Comparison of ENCODE assay signal across 10 mouse cellular contexts in the genomic region with DNA sequence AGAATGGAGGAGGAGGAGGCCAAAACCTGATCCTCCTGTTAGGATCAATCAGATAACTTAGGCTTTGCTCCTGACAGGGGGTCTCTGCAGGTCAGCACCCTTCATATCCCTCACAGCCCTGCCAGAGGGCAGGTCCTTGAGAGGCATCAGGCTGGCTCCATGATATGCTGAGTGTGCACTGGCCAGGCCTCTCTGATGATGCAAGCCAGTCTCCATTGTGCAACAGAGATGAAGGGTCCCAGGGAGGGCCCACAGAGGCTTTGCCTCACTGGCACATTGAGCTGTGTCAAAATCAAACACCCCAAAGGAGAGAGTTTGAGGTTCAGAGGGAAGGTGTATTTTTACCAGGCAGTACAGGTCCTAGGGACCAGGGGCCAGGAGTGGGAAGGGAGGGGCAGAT. TPM values are rescaled to one million over a fixed set of nuclear protein-coding genes. Genes with fewer than 3 reads are reported as not detected.
DNase-seq lines count a peak whose midpoint lies in the region; ATAC-seq and TF ChIP-seq lines count a peak whose summit lies in the region.
"Had no signal": no experiment of that assay in that cellular context is flagged by ENCODE, and none has a peak within 500 bp of the region (broad histone marks: within the 10 kb centered on the region; RNA-seq: fewer than 3 reads in every experiment).

No protein-coding gene starts in this region.

- no peaks in the 10 kb centered on the region for H3K27me3 ChIP-seq in hindbrain, embryonic 11.5 days (ENCODE audit: control insufficient read depth, insufficient read depth, low read length)
- no peaks in the 10 kb centered on the region for H3K27me3 ChIP-seq in hindbrain, postnatal 0 days (ENCODE audit: insufficient read depth, low read length)
- no peaks in the 10 kb centered on the region for H3K27me3 ChIP-seq in intestine, embryonic 16.5 days (replicated peaks; ENCODE audit: control insufficient read depth, insufficient read depth, low read length)
- no peaks in the 10 kb centered on the region for H3K27me3 ChIP-seq in liver, embryonic 14.5 days (ENCODE audit: control insufficient read depth, insufficient read depth, low read length)

- no peaks in the 10 kb centered on the region for H3K36me3 ChIP-seq in hindbrain, embryonic 11.5 days (ENCODE audit: control insufficient read depth, insufficient read depth, low read length)
- H3K36me3 ChIP-seq in hindbrain, postnatal 0 days (ENCODE audit: insufficient read depth, low read length): no peaks in the 10 kb centered on the region
- H3K36me3 ChIP-seq in intestine, embryonic 16.5 days (ENCODE audit: control insufficient read depth, insufficient read depth, low read length): no peaks in the 10 kb centered on the region
- no peaks in the 10 kb centered on the region for H3K36me3 ChIP-seq in liver, embryonic 14.5 days (replicated peaks; ENCODE audit: control insufficient read depth, insufficient read depth, low read depth)

- H3K4me1 ChIP-seq in hindbrain, embryonic 11.5 days (replicated peaks; ENCODE audit: control insufficient read depth, insufficient read depth, low read length): no peaks in the 10 kb centered on the region
- H3K4me1 ChIP-seq in hindbrain, postnatal 0 days (ENCODE audit: insufficient read depth, low read length): no peaks in the 10 kb centered on the region
- no peaks in the 10 kb centered on the region for H3K4me1 ChIP-seq in intestine, embryonic 16.5 days (ENCODE audit: control insufficient read depth, insufficient read depth, low read length)
- peaks cover 0 to 1% of the 10 kb centered on the region in 2 experiments; a peak in 1 of 4 replicates for H3K4me1 ChIP-seq in liver, embryonic 14.5 days (replicated peaks; ENCODE audit: control insufficient read depth in 2 of 2, insufficient read depth in 2 of 2, low read length in 1 of 2)

- H3K4me3 ChIP-seq in hindbrain, embryonic 11.5 days (ENCODE audit: low read depth, low read length): no peak overlapping the region
- no peak overlapping the region for H3K4me3 ChIP-seq in hindbrain, postnatal 0 days (ENCODE audit: low read length)
- H3K4me3 ChIP-seq in intestine, embryonic 16.5 days (ENCODE audit: low read length): no peak overlapping the region
- H3K4me3 ChIP-seq in liver, embryonic 14.5 days (ENCODE audit: insufficient read depth in 1 of 2, low read depth in 2 of 2, low read length in 2 of 2): no peak overlapping the region

- 0 out of 2 replicates have a peak, but pooled peaks have one; percentile 27 for ATAC-seq in hindbrain, embryonic 11.5 days (ENCODE audit: low FRiP score)
- no peak for ATAC-seq in hindbrain, postnatal 0 days
- ATAC-seq in intestine, embryonic 16.5 days: peak; percentile 47
- ATAC-seq in liver, embryonic 14.5 days (ENCODE audit: insufficient read depth): peak; percentile 67

- no peak for TF ChIP-seq CTCF in hindbrain, postnatal 0 days (IDR thresholded peaks at IDR 0.05; ENCODE audit: low read depth)
- no peak for TF ChIP-seq CTCF in liver, embryonic 14.5 days (IDR thresholded peaks at IDR 0.05; ENCODE audit: low read depth)

- H3K27ac ChIP-seq in hindbrain, embryonic 11.5 days (ENCODE audit: low read depth, low read length): no peak overlapping the region
- H3K27ac ChIP-seq in hindbrain, postnatal 0 days: no peak overlapping the region
- H3K27ac ChIP-seq in intestine, embryonic 16.5 days (ENCODE audit: low read length): no peak overlapping the region
- no peak overlapping the region for H3K27ac ChIP-seq in liver, embryonic 14.5 days

- H3K9ac ChIP-seq in hindbrain, embryonic 11.5 days (ENCODE audit: low read depth, low read length): no peak overlapping the region
- no peak overlapping the region for H3K9ac ChIP-seq in hindbrain, postnatal 0 days (replicated peaks; ENCODE audit: low read length)
- no peak overlapping the region for H3K9ac ChIP-seq in intestine, embryonic 16.5 days (ENCODE audit: low read depth, low read length)
- no peak overlapping the region for H3K9ac ChIP-seq in liver, embryonic 14.5 days (replicated peaks)

- no peak overlapping the region for H3K4me2 ChIP-seq in hindbrain, embryonic 11.5 days (replicated peaks; ENCODE audit: low read depth, low read length)
- H3K4me2 ChIP-seq in hindbrain, postnatal 0 days (ENCODE audit: low read depth, low read length): no peak overlapping the region
- no peak overlapping the region for H3K4me2 ChIP-seq in intestine, embryonic 16.5 days (ENCODE audit: low read depth, low read length)
- no peak overlapping the region for H3K4me2 ChIP-seq in liver, embryonic 14.5 days (ENCODE audit: low read depth)
- H3K4me2 ChIP-seq: midbrain, embryonic 11.5 days had no signal

- no peaks in the 10 kb centered on the region for H3K9me3 ChIP-seq in hindbrain, embryonic 11.5 days (ENCODE audit: control insufficient read depth, low read length)
- no peaks in the 10 kb centered on the region for H3K9me3 ChIP-seq in hindbrain, postnatal 0 days (ENCODE audit: low read length)
- no peaks in the 10 kb centered on the region for H3K9me3 ChIP-seq in intestine, embryonic 16.5 days (ENCODE audit: control insufficient read depth, low read length)
- H3K9me3 ChIP-seq in liver, embryonic 14.5 days (ENCODE audit: control insufficient read depth, low read length): no peaks in the 10 kb centered on the region

- DNase-seq in hindbrain, embryonic 11.5 days (ENCODE audit: low spot score): no peak
- DNase-seq in hindbrain, postnatal 0 days (ENCODE audit: low spot score): no peak
- peak in 1 of 3 experiments; percentile 13 for DNase-seq in liver, embryonic 14.5 days (ENCODE audit: low read depth in 3 of 3, low spot score in 3 of 3)
- peak; percentile 81 for DNase-seq in lung, postnatal 36 days
- no peak for DNase-seq in kidney, postnatal 4 days
- DNase-seq in ovary, adult 18-20 months (ENCODE audit: low spot score): no peak

- TF ChIP-seq EP300 in liver, embryonic 14.5 days (IDR thresholded peaks at IDR 0.05; ENCODE audit: low read depth): no peak

RNA-seq across cellular contexts. Expression of a gene that starts 28.1 kb away (rescaled TPM):
- polyA plus RNA-seq in hindbrain, embryonic 11.5 days (2014; fragmentation: Nextera tagmentation; extraction: Ambion mirVana): 2.2 TPM in 2 replicates
- 168 and 214 TPM in 2 replicates for total RNA-seq in hindbrain, postnatal 0 days (2014; rRNA removed)
- polyA plus RNA-seq in hindbrain, postnatal 0 days (2015; fragmentation: Nextera tagmentation; extraction: Ambion mirVana): 131 and 145 TPM in 2 replicates
- polyA plus RNA-seq in intestine, embryonic 16.5 days (2015; fragmentation: Nextera tagmentation; extraction: Ambion mirVana): 27.4 and 32.7 TPM in 2 replicates
- 8.4 and 9.2 TPM in 2 replicates for polyA plus RNA-seq in liver, embryonic 14.5 days (2012; rRNA removed)
- polyA plus RNA-seq in liver, embryonic 14.5 days (2014; fragmentation: Nextera tagmentation; extraction: Ambion mirVana): 10.6 and 12.5 TPM in 2 replicates
- total RNA-seq: neutrophil, adult 5-6 weeks had no signal

RNA-seq across cellular contexts. Expression of a gene that starts 52.0 kb away (rescaled TPM):
- 1.9 and 3.6 TPM in 2 replicates for polyA plus RNA-seq in hindbrain, embryonic 11.5 days (2014; fragmentation: Nextera tagmentation; extraction: Ambion mirVana)
- 43.2 and 56.4 TPM in 2 replicates for total RNA-seq in hindbrain, postnatal 0 days (2014; rRNA removed)
- 26.6 and 29.6 TPM in 2 replicates for polyA plus RNA-seq in hindbrain, postnatal 0 days (2015; fragmentation: Nextera tagmentation; extraction: Ambion mirVana)
- polyA plus RNA-seq in intestine, embryonic 16.5 days (2015; fragmentation: Nextera tagmentation; extraction: Ambion mirVana): 5.9 and 6.3 TPM in 2 replicates
- 7.1 and 7.6 TPM in 2 replicates for polyA plus RNA-seq in liver, embryonic 14.5 days (2012; rRNA removed)
- polyA plus RNA-seq in liver, embryonic 14.5 days (2014; fragmentation: Nextera tagmentation; extraction: Ambion mirVana): 9.9 and 10.2 TPM in 2 replicates
- total RNA-seq: hematopoietic stem cell, adult 5-6 weeks; neutrophil, adult 5-6 weeks had no signal
